14 mouse cellular contexts compared by ENCODE assay signal in the genomic region with DNA sequence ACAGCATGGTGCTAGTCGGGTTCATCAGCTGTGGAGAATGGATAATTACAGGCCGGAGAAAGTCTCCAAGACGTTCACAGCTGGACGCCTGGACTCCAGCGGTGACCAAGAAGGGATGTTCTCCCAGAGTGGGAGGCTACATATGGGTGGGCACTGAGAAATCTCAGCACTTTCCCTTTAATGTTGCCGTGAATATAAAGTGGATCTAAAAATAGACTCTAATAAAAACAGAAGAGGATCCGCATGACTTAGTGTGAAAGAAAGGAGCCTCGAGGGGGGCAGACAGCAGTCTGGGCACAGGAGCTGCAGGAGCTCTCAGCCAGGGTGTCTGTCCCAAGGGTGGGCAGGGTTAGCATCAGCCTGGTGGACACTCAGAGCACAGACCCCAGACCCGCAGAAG. TPM values are rescaled to one million over a fixed set of nuclear protein-coding genes. Genes with fewer than 3 reads are reported as not detected.
DNase-seq lines count a peak whose midpoint lies in the region; ATAC-seq and TF ChIP-seq lines count a peak whose summit lies in the region.
"Had no signal": no experiment of that assay in that cellular context is flagged by ENCODE, and none has a peak within 500 bp of the region (broad histone marks: within the 10 kb centered on the region; RNA-seq: fewer than 3 reads in every experiment).

No protein-coding gene starts in this region.

- H3K27me3 ChIP-seq in heart, embryonic 10.5 days (ENCODE audit: insufficient read depth, poor library complexity, severe bottlenecking): no peaks in the 10 kb centered on the region; the same call in 1 of the 2 replicates
- H3K27me3 ChIP-seq in kidney, postnatal 0 days (ENCODE audit: insufficient read depth, low read length): no peaks in the 10 kb centered on the region
- H3K27me3 ChIP-seq in hindbrain, embryonic 15.5 days: no peaks in the 10 kb centered on the region
- no peaks in the 10 kb centered on the region for H3K27me3 ChIP-seq in neural tube, embryonic 15.5 days (replicated peaks)
- H3K27me3 ChIP-seq: limb, embryonic 12.5 days; lung, embryonic 15.5 days had no signal

- 52% methylated on average over 9 of the region's 9 CpGs for WGBS in heart, embryonic 10.5 days
- WGBS in kidney, postnatal 0 days: 17% methylated on average over 9 of the region's 9 CpGs
- WGBS in hindbrain, embryonic 15.5 days: 25% methylated on average over 9 of the region's 9 CpGs
- 27% methylated on average over 9 of the region's 9 CpGs for WGBS in neural tube, embryonic 15.5 days

- no peak overlapping the region for H3K4me2 ChIP-seq in kidney, postnatal 0 days (ENCODE audit: low read length)
- no peak overlapping the region for H3K4me2 ChIP-seq in hindbrain, embryonic 15.5 days
- H3K4me2 ChIP-seq in neural tube, embryonic 15.5 days: no peak overlapping the region
- H3K4me2 ChIP-seq: limb, embryonic 12.5 days; lung, embryonic 15.5 days had no signal

- no peak overlapping the region for H3K9ac ChIP-seq in kidney, postnatal 0 days (ENCODE audit: low read depth, low read length)
- no peak overlapping the region for H3K9ac ChIP-seq in hindbrain, embryonic 15.5 days
- H3K9ac ChIP-seq in neural tube, embryonic 15.5 days (replicated peaks): no peak overlapping the region
- H3K9ac ChIP-seq: limb, embryonic 12.5 days; lung, embryonic 15.5 days had no signal

- H3K9me3 ChIP-seq in heart, embryonic 10.5 days: no peaks in the 10 kb centered on the region
- no peaks in the 10 kb centered on the region for H3K9me3 ChIP-seq in kidney, postnatal 0 days (replicated peaks; ENCODE audit: low read length)
- no peaks in the 10 kb centered on the region for H3K9me3 ChIP-seq in hindbrain, embryonic 15.5 days
- H3K9me3 ChIP-seq in neural tube, embryonic 15.5 days (replicated peaks): no peaks in the 10 kb centered on the region
- H3K9me3 ChIP-seq: limb, embryonic 12.5 days; lung, embryonic 15.5 days had no signal

- no peaks in the 10 kb centered on the region for H3K36me3 ChIP-seq in heart, embryonic 10.5 days
- H3K36me3 ChIP-seq in kidney, postnatal 0 days (ENCODE audit: insufficient read depth, low read length): no peaks in the 10 kb centered on the region
- H3K36me3 ChIP-seq in hindbrain, embryonic 15.5 days: no peaks in the 10 kb centered on the region
- no peaks in the 10 kb centered on the region for H3K36me3 ChIP-seq in neural tube, embryonic 15.5 days
- H3K36me3 ChIP-seq: limb, embryonic 12.5 days; lung, embryonic 15.5 days had no signal

- peaks cover 45% of the 10 kb centered on the region for H3K4me1 ChIP-seq in heart, embryonic 10.5 days
- H3K4me1 ChIP-seq in kidney, postnatal 0 days (replicated peaks; ENCODE audit: insufficient read depth, low read length): peaks cover 9% of the 10 kb centered on the region
- H3K4me1 ChIP-seq in hindbrain, embryonic 15.5 days (replicated peaks): peaks cover 31% of the 10 kb centered on the region
- H3K4me1 ChIP-seq in neural tube, embryonic 15.5 days: peaks cover 26% of the 10 kb centered on the region

- TF ChIP-seq CTCF in kidney, postnatal 0 days (IDR thresholded peaks at IDR 0.05; ENCODE audit: low read depth): no peak

- no peak overlapping the region for H3K4me3 ChIP-seq in heart, embryonic 10.5 days
- H3K4me3 ChIP-seq in kidney, postnatal 0 days (replicated peaks; ENCODE audit: low read depth, low read length): no peak overlapping the region
- H3K4me3 ChIP-seq in hindbrain, embryonic 15.5 days: no peak overlapping the region
- H3K4me3 ChIP-seq in neural tube, embryonic 15.5 days (replicated peaks): no peak overlapping the region
- H3K4me3 ChIP-seq: limb, embryonic 12.5 days; lung, embryonic 15.5 days had no signal

- peak overlapping the region; percentile 44; the same call in 1 of the 2 replicates for H3K27ac ChIP-seq in heart, embryonic 10.5 days
- H3K27ac ChIP-seq in kidney, postnatal 0 days: no peak overlapping the region
- H3K27ac ChIP-seq in hindbrain, embryonic 15.5 days (replicated peaks): peak overlapping the region; percentile 41; the same call in 1 of the 2 replicates
- peak overlapping the region; percentile 56; the same call in 1 of the 2 replicates for H3K27ac ChIP-seq in neural tube, embryonic 15.5 days (replicated peaks)
- H3K27ac ChIP-seq: limb, embryonic 12.5 days; lung, embryonic 15.5 days had no signal

- peak; percentile 26; the same call in 1 of the 2 replicates for ATAC-seq in kidney, postnatal 0 days (replicated peaks; ENCODE audit: low FRiP score, low read depth)
- peak; percentile 49 for ATAC-seq in hindbrain, embryonic 15.5 days (ENCODE audit: low FRiP score, low read depth)
- peak; percentile 70 for ATAC-seq in neural tube, embryonic 15.5 days (ENCODE audit: low FRiP score)
- ATAC-seq in megakaryocyte-erythroid progenitor cell, adult 5-6 weeks (replicated peaks; ENCODE audit: low FRiP score, low TSS enrichment, poor library complexity, severe bottlenecking): no peak

- DNase-seq in heart, embryonic 10.5 days (ENCODE audit: low spot score): no peak
- no peak for DNase-seq in heart, adult 18-20 months
- DNase-seq in kidney, postnatal 0 days (ENCODE audit: low spot score): peak; percentile 60
- no peak for DNase-seq in kidney, adult 9 months
- DNase-seq in layer of hippocampus, adult 18-20 months (ENCODE audit: low spot score in 2 of 2): no peak
- DNase-seq: cerebellum, adult 18-20 months; gastrocnemius, postnatal 10 days; kidney, adult 11 months; thymus, adult 18-20 months had no signal

RNA-seq across cellular contexts. Expression of gene Ctnnb1, which starts 59.1 kb away (rescaled TPM):
- polyA plus RNA-seq in heart, embryonic 10.5 days (2016; fragmentation: Nextera tagmentation; extraction: Ambion mirVana): 390 and 445 TPM in 2 replicates
- total RNA-seq in heart, adult 18-20 months (2021): 100 to 1,000 TPM; 384 to 392 TPM
- polyA plus RNA-seq in kidney, postnatal 0 days (2015; fragmentation: Nextera tagmentation; extraction: Ambion mirVana): 460 and 470 TPM in 2 replicates
- 367 and 394 TPM in 2 replicates for polyA plus RNA-seq in hindbrain, embryonic 15.5 days (2015; fragmentation: Nextera tagmentation; extraction: Ambion mirVana)
- polyA plus RNA-seq in neural tube, embryonic 15.5 days (2015; fragmentation: Nextera tagmentation; extraction: Ambion mirVana): 288 and 326 TPM in 2 replicates
- total RNA-seq in layer of hippocampus, adult 18-20 months (2021): 100 to 1,000 TPM; 485 to 511 TPM
- 290 and 302 TPM in 2 replicates for total RNA-seq in megakaryocyte-erythroid progenitor cell, adult 5-6 weeks (2014; fragmentation: Nextera tagmentation)
- 475 and 509 TPM in 2 replicates for total RNA-seq in megakaryocyte-erythroid progenitor cell, adult 5-6 weeks (2017)
